Mouse (Mus musculus) CD4-positive, CD25-positive, alpha-beta regulatory T cell, adult 4 months (primary cell): ENCODE data around the gene Ddit4. TPM values are rescaled to one million over a fixed set of nuclear protein-coding genes. Genes with fewer than 3 reads are reported as not detected.

Source experiments
- ATAC-seq: one replicate; pipeline ENCODE4 v1.8.0; 2017
- polyA plus RNA-seq, 2 experiments: library from polyadenylated mRNA; unstranded; fragments of 100-300 nt; shearing (Covaris generic); gene quantifications; one replicate each; pipeline ENCODE4 v1.2.1; 2017

Ddit4 gene
- polyA plus RNA-seq, 2 experiments from 2014 or later: 16.6 to 32.8 TPM

GRCm38 (mm10) chr10:59916159-59916558 is 35.5 kb downstream of the Ddit4 start:
- ATAC-seq: no peak

GRCm38 (mm10) chr10:59915196-59915962 is 36.3 kb downstream of the Ddit4 start:
- no peak for ATAC-seq

- no peak for ATAC-seq
These were observed 40.0 kb downstream of the Ddit4 start for GRCm38 (mm10) chr10:59911561-59912198.

GRCm38 (mm10) chr10:59911091-59911490 is 40.5 kb downstream of the Ddit4 start:
- ATAC-seq: peak; percentile 42

- ATAC-seq: no peak
These were observed 42.2 kb downstream of the Ddit4 start for GRCm38 (mm10) chr10:59909357-59909847.

GRCm38 (mm10) chr10:59908776-59909315 is 42.8 kb downstream of the Ddit4 start:
- no peak for ATAC-seq

- peak; percentile 71 for ATAC-seq
These were observed 43.8 kb downstream of the Ddit4 start for GRCm38 (mm10) chr10:59907695-59908299.

GRCm38 (mm10) chr10:59907080-59907609 is 44.5 kb downstream of the Ddit4 start:
- ATAC-seq: peak; percentile 56

GRCm38 (mm10) chr10:59903170-59903569 is 48.5 kb downstream of the Ddit4 start:
- ATAC-seq: no peak

- ATAC-seq: no peak
These were observed 49.0 kb downstream of the Ddit4 start for GRCm38 (mm10) chr10:59902606-59902990.

GRCm38 (mm10) chr10:59901986-59902605 is 49.5 kb downstream of the Ddit4 start:
- no peak for ATAC-seq

GRCm38 (mm10) chr10:59901463-59901862 is 50.2 kb downstream of the Ddit4 start:
- no peak for ATAC-seq

- ATAC-seq: peak; percentile 13
These were observed 50.7 kb downstream of the Ddit4 start for GRCm38 (mm10) chr10:59900939-59901338.

GRCm38 (mm10) chr10:59900174-59900435 is 51.5 kb downstream of the Ddit4 start:
- no peak for ATAC-seq

Other genes starting within 250 kb of the Ddit4 start
- gene Micu1, start 249.4 kb downstream of the Ddit4 start, polyA plus RNA-seq: 10 to 100 TPM; 47.1 to 78.3 TPM
- gene Dnajb12, start 72.3 kb downstream of the Ddit4 start, polyA plus RNA-seq: 10 to 100 TPM; 19.1 to 25.2 TPM
- gene Ascc1, start 51.0 kb upstream of the Ddit4 start, polyA plus RNA-seq: 10 to 100 TPM; 57.8 to 61.3 TPM
- gene Anapc16, start 51.3 kb upstream of the Ddit4 start, polyA plus RNA-seq: 100 to 1,000 TPM in 1 of 2 experiments, 10 to 100 TPM in 1; 82.2 to 102 TPM
- 1 to 10 TPM; 5.9 to 6.7 TPM for gene Spock2, start 154.4 kb upstream of the Ddit4 start, polyA plus RNA-seq